Mouse (Mus musculus): Measurements from ENCODE around the gene Cntnap1.

Gene Cntnap1

DNA sequence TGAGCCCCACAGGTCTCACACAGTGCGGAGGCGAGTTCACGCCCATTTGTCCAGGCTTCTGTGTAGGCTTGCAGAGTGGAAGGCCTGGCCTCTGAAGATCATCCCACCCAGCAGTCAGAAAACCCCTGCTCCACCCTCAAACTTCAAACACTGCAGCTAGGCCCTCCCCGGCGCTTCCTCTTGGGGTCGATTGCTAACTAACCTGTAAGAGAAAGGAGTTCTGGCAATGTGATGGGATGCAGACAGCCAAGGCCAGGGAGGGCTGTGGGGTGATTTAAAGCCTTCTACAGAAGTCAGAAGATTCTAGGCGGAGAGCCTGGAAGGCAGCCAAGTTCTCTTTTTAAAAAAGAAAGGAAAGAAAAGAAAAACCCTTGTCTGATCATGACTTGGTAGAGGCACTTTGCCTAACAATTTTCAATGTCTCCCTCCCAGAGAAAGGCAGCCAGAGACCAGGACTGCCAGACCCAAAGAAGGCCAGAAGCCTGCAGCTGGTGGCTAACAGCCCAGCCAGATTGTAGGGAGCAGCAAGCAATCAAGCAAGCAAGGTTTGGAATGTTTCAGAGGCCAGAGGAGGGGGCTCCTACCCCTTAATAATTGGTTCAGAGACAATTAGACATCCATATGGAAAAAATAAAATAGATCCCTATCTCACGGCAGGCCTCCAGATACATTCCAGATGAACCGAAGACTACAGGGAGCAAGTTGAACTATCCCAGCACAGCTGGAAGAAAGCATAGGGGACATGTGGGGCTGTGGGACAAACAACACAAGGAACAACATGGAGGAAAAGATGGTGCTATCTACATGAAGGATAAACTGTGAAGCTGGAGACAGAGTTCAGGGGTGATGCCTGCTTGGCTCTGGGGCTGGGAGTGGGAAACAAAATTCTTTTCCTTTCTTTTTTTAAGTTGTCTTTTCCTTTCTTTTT is 20.9 kb upstream of the Cntnap1 start:
- in situ Hi-C loops (cut with MboI, MseI): no loop called here

DNA sequence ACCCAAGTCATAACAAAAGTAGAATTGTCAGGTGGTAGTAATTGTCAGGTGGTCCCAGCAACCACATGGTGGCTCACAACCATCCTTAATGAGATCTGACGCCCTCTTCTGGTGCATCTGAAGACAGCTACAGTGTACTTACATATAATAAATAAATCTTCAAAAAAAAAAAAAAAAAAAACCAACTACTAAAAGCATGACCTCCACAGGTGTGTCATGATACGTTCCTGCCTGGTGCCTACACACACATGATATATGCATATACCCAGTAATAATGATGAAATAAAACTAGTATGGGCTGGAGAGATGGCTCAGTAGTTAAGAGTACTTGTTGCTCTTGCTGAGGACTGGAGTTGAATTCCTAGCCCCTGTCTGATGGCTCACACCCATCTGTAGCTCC is 19.3 kb upstream of the Cntnap1 start:
- in situ Hi-C loops (cut with MboI, MseI): no loop called here

DNA sequence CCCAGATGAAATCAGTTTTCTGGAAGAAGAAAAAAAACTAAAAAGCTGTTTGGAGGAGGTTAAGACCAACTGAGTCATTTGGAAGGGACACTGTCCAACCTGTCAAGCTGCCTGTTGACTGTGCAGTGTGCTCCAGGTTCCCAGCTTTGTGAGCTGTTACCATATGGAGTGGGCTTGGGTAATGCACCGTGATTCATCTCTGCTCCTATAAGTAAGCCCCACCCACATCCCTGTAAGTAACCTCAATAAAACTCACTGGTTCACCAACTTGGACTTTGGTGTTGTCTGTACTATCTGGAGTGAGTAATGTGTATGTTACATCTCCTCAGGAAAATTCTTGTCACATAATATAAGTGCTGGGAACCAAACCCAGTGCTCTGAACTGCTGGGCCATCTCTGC is 17.5 kb upstream of the Cntnap1 start:
- in situ Hi-C loops (cut with MboI, MseI): no loop called here

DNA sequence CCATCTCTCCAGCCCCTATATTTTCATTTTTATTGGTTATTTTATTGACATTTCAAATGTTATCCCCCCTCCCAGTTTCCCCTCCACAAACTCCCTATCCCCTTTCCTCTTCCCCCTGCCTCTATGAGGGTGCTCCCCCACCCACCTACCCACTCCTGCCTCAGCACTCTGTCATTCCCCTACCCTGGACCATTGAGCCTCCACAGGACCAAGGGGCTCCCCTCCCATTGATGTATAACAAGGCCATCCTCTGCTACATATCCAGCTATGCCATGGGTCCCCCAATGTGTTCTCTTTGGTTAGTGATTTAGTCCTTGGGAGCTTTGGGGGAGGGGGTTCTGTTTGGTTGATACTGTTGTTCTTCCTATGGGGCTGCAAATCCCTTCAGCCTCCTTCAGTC is 15.7 kb upstream of the Cntnap1 start:
- in situ Hi-C loops (cut with MboI, MseI): no loop called here

DNA sequence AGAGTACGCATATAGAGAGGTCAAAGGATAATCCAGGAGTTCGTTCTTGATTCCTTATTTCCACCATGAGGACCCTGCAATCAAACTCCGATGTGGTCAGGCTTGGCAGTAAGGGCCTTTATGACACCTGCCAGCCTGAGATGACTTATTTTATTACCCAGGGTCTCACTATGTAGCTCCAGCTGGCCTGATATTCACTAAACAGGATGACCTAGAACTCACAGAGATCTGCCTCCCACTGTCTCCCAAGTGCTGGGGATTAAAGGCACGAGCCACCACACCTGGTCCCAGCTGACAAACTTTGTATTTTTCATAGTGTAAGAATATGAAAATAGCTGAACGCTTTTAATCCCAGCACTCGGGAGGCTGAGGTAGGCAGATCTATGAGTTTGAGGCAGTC is 15.2 kb upstream of the Cntnap1 start:
- in situ Hi-C loops (cut with MboI, MseI): no loop called here

DNA sequence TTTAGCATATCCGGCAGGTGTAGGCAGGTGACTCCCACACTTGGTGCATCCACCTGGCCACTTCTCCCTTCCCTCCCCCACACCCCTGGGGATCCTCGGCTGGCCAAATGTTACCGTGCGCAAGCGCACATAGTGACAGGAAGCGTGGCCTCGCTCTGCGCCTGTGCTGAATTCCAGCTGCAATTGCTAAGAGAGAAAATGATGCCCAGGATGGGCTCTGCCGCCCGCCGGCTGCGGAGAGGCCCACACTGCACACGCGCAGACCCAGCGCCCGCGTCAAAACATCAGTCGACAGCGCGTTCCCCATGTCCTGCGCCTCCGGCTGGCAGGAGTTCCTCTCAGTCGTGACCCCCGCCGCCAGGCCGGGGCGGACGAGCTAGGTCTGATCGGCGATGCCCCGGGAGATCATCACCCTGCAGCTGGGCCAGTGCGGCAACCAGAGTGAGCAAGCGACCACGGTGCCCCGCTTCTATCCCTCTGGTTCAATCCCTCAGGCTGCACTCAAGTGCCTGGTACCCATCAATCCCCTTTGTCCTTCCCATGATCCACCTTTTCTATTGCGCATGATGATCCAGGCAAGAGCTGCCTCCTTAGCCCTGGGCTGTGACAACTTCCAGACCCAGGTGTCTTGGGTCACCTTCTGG is 14.5 kb upstream of the Cntnap1 start, which contains the start of gene Tubg2:
Gene Tubg2, plus strand, starts transcription at position 180 of the 644 bp plus-strand sequence.
- in situ Hi-C loops (cut with MboI, MseI): no loop called here

DNA sequence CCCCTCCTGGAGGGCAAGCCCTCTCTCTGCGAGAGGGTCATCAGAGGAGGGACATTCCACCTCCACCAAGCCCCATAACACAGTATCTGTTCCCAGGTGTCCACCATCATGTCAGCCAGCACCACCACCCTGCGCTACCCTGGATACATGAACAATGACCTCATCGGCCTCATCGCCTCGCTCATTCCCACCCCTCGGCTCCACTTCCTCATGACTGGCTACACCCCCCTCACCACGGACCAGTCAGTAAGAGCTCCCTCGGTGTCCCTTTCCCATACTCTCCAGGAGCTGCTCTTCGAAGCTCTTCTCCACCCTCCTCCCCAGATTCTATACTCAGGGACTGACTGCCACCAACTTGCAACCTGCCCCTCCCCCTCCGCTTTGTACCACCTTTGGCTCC is 10.2 kb upstream of the Cntnap1 start:
- in situ Hi-C loops (cut with MboI, MseI): loop anchor here (5.0 kb wide), 1 partner anchor 38 kb away; no protein-coding TSS in a partner anchor

DNA sequence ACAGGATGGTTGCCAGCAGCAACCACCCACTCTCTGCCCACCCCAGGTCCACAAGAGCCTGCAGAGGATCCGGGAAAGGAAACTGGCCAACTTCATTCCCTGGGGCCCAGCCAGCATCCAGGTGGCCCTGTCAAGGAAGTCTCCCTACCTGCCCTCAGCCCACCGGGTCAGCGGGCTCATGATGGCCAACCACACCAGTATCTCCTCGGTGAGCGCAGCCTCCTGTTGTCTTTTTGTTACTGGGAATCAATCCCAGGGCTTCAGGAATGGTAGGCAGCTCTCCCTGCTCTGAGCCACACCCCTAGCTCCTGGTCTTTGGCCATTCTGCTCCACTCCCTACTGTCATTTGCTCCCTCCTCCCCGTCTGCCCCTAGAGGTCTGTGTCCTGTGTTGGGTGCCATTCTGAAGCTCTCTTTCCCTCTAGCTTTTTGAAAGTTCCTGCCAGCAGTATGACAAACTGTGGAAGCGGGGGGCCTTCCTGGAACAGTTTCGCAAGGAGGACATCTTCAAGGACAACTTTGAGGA is 9.3 kb upstream of the Cntnap1 start:
- in situ Hi-C loops (cut with MboI, MseI): loop anchor here (5.0 kb wide), 1 partner anchor 39 kb away; no protein-coding TSS in a partner anchor

DNA sequence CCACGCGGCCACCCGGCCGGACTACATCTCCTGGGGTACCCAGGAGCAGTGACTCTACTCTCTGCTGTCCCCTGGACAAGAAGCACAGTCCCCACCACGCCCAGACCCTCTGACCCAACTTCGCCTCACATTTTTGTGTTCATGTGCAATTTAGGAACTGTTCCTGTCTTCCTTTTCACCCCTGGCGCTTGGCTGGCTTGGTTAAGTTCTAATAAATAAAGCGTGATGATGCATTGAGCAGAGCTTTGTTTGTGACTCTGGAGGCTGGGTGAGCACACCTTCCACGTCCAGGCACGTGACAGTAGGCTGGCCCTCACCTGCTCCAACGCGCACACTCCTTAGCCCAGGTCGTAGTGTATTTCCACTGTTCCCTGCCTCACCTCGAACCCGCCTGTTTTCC is 8.8 kb upstream of the Cntnap1 start:
- in situ Hi-C loops (cut with MboI, MseI): loop anchor here (5.0 kb wide), 1 partner anchor 39 kb away; no protein-coding TSS in a partner anchor

DNA sequence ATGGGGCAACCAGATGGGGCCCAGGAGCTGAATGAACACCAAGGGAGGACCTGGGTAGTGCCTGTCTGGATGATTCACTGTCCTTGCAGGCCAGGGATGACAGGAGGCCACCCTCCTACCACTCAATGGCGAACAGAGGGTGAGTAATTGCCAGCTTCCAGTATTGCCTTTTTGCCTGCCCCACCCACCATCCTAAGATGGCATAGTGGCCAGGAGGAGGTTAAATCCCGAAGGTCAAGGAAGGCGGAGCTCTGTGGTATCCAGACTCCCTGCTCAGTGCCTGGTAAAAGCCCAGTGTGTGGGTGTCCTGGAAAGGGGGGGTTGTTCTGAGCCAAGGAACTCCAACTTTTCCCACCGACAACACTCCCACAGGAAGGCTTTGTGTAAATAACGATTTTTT is 8.0 kb upstream of the Cntnap1 start:
- in situ Hi-C loops (cut with MboI, MseI): loop anchor here (5.0 kb wide), 1 partner anchor 40 kb away; no protein-coding TSS in a partner anchor

DNA sequence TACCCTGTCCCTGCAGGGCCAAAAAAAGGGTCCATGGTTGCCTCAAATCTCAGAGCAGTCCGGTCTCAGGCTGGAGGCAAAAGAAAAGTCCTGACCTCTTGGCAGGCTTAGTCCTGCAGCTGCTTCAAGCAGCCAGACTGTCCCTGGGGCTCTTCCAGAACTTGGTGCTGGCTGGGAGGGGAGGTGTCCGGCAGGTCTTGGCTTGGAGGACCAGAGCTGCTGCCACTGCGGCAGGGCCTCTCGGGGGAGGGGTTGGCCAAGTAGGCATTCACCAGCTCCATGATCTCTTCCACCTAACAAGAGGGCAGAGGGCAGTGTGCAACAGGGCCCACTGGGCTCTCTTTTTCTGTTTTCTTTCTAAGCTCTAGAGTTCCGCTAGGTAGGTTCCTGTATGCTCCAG is 7.6 kb upstream of the Cntnap1 start:
- in situ Hi-C loops (cut with MboI, MseI): loop anchor here (5.0 kb wide), 1 partner anchor 40 kb away; no protein-coding TSS in a partner anchor

DNA sequence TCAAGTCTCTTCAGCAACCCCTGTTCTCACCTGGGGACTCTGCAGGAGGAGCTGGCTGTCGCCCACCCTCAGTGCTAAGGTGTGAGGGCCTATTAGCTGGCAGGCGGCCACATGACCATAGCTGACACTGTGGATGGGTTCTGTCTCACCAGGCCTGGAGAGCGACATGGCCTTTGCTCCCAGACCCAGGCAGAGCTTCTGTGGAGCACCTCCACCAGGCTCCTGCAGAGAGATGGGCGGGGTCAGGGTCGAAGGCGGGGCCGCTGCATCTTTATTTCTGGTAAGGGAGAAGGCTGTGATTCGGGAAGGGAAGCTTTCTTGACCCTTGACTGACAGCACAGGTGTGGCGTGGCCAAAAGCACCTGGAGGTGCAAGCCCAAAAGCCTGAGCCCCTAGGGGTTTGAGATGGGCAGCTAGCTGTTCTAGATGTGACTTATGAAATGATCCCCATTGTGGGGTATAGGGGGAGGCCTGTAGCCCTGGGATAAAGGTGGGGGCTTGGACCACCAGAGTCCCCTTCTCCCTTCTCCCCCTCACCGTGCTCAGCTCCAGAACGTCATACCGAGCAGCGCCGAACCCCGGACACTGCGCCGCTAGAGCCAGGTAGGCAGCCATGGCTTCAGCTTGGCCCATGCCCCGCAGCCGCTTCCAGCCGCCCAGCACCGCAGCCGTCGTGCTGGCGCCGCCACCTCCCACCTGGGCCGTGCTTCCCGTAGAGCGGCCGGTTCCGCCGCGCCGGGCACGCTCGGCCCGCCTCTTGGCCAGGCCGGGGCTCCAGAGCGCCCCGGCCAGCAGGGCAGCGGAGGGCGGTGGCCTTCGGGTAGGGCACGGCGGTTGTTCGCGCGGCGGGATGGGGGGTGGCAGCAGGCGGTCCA is 6.6 kb upstream of the Cntnap1 start:
- in situ Hi-C loops (cut with MboI, MseI): loop anchor here (5.0 kb wide), 1 partner anchor 41 kb away; no protein-coding TSS in a partner anchor

DNA sequence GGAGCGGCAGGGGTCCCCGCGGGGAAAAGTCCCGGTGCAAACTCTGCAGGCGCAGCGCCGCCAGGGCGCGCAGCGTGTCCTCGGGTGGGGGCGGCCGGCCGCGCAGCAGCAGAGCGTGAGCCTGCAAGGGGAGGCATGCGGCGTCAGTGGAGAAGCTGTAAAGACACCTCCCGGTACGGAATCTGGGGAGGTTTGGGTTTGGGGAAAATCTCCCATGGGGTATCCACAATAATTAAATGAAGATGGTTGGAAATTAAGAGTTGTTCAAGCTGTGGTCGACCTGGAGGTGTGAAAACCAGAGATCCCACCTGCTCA is 6.0 kb upstream of the Cntnap1 start:
- in situ Hi-C loops (cut with MboI, MseI): loop anchor here (5.0 kb wide), 1 partner anchor 42 kb away; no protein-coding TSS in a partner anchor

DNA sequence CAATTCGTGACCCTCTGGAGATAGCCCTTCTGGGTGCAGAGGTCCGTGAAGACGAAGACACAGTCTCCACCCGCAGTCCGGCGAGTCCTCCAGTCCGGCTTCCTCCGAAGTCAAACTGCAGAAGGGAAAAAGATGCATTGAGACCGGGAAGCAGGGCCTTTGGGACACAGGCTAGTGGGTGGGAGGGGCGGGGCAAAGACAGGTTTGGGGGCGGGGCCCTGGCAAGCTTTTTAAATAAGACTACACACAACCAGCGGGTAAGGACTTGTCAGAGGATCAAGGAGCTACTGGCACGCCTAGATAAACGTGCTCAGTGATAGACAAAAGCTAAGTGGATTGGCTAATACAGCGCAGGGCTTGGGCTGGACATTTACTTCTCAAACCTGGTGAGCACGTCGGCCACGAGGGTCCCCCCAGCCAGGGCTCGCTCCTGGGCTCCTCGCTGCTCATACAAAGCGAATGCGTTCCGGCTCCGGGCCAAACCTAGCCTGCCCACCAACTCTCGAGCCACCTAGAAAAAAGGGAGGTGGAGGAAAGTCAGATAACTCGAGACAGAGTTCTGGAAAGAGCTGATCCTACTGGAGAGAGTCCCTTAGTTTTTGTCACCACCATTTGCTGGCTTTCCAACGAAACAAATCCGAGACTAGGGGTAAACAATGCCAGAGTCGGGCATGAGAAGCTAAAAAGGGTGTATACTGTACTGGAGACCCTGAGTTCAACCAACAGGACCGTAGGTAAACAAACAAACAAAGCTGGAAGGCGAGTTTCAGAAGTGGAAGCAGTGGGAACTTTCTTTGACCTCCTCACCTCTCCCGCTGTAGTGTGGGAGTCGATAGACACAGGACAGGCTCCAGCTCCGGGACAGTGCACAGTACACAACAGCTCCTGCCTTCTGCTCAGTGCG is 5.4 kb upstream of the Cntnap1 start:
- in situ Hi-C loops (cut with MboI, MseI): loop anchor here (5.0 kb wide), 1 partner anchor 43 kb away; no protein-coding TSS in a partner anchor

DNA sequence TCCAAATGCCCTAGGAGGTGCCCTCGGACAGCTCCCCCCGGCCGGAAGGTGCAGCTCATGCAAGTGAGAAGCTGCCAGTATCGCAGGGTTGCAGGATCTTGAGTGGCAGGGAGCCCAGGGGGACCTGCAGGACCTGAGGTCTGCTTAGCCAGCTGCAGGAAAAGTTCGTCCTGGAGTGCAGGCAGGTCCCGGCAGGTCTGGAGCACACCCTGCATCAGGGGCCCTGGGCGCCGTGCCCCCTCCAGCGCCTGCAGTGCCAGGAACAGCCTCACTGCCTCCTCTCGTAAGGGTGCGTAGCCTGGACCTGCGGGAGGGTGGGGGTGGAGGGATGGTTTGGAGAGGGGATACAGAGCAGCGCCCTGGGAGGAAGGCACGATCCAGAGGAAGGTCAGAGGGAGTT is 4.0 kb upstream of the Cntnap1 start:
- in situ Hi-C loops (cut with MboI, MseI): no loop called here

DNA sequence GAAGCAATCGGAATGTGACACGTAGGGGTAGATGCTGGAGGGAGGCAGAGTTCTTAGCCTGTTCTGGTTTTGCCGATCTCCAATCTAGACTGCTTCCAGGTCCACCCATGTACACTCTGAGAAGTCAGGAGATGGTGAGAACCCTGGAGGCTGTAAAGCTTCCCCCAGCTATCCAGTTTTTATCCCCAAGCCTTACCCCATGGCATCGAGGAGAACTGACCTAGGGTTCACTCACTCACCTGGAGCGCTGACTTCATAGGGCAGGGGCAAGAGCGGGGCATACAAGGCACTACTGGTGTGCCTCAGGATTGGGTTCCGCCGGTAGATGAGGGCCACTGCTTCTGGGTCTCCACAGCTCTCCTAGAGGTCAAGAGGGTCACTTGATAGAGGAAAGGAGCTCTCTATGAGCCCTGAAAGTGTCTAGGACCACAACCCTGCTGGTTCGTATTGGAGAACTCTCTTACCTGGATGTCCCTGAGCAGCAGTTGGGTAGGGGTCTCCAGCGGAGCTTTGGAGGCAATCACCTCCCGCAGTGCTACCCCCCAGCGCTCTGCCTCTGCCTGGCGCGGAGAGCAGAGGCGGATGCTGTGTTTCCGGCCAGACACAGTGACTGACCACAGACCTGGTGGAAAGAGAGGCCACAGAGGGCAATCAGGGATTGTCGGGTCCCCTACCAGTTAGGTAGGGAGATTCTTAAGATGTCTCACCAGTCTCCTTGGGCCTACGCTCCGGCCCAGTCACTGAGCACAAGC is 2.9 kb upstream of the Cntnap1 start:
- in situ Hi-C loops (cut with MboI, MseI): no loop called here

DNA sequence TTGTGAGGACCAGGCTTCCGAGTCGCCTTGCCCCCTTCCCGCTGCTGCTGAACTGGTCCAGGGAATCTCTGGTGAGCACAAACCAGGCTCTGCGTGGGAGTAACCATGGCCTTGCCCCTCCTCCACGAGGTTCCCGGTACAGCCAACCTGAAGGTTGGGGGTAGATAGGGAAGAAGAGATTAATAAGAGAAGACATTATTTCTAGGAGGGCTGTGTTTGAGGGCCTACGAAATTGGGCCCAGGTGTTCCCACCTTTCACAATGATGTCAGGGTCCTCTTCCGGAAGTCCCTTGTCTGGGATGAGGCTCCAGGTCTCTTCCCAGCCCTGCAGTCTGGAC is 2.4 kb upstream of the Cntnap1 start:
- in situ Hi-C loops (cut with MboI, MseI): no loop called here

DNA sequence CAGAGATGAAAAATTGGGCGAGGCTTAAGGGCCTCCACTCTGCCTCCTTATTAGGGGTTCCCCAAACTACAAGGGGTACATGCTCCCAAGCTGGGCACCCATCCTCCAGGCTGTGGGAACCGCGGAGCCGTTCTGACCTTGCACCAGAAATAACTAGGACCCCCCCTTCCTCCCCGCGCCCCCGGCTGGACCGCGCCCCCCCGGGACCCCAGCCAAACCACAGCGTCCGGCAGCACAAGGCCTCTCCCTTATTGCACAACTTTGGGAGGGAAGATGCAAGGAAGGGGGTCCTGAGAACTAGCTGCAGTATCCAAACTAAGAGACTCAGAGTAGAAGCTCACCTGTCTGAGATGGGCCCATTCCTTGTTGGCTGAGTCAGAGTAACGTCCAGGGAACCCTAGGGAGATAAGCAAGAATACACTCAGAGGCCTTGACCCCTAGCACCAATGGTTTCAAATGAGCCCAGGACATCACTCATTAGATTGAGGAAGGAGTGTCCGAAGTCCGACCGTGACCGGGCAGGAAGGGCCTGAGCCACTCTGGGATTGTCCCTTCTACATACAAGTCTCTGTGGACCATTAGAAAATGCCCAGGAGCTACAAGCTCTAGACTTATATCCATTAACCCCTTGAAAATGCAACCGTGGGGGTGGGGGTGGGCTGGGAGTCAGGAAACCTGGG is 1.9 kb upstream of the Cntnap1 start:
- in situ Hi-C loops (cut with MboI, MseI): no loop called here
